Mouse (Mus musculus) left cerebral cortex, postnatal 4 days (tissue): ENCODE results near the gene Pex10. TPM values are rescaled to one million over a fixed set of nuclear protein-coding genes. Genes with fewer than 3 reads are reported as not detected.

ENCODE experiments used
- DNase-seq: peaks from one replicate; pipeline ENCODE4 v3.0.0-alpha.2; 2022
- intact Hi-C: fragments of 180-260 bp; cut with DNase I; formaldehyde crosslinking; loops from one replicate; pipeline ENCODE4 v1.15.1; 2025
- total RNA-seq, 2 experiments: library from RNA; stranded (reverse); gene quantifications; 2 replicates each; pipeline ENCODE4 v1.2.3; 2021

Pex10 gene
- total RNA-seq, 2 experiments from 2014 or later: 12.0 to 13.5 TPM

DNA sequence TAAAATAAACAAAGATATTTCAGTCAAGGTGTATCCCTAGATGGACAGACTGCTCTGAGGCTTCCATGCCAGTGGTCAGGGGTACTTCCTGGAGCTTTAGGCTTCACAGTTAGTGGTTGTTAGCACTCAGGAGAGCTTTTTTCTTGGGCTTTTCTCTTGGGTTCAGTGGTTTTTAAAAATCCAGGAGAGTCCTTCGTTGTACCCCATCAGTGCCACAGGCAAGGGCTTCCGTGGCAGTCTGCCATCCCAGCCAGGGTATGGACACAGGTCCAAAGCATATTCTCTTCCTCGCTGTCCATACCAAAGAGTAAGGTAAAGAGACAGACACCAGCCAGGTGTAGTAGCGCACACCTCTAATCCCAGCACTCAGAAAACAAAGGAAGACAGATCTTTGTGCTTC, 23.3 kb downstream of the Pex10 start:
- intact Hi-C loops: no loop called here
- no peak for DNase-seq

DNA sequence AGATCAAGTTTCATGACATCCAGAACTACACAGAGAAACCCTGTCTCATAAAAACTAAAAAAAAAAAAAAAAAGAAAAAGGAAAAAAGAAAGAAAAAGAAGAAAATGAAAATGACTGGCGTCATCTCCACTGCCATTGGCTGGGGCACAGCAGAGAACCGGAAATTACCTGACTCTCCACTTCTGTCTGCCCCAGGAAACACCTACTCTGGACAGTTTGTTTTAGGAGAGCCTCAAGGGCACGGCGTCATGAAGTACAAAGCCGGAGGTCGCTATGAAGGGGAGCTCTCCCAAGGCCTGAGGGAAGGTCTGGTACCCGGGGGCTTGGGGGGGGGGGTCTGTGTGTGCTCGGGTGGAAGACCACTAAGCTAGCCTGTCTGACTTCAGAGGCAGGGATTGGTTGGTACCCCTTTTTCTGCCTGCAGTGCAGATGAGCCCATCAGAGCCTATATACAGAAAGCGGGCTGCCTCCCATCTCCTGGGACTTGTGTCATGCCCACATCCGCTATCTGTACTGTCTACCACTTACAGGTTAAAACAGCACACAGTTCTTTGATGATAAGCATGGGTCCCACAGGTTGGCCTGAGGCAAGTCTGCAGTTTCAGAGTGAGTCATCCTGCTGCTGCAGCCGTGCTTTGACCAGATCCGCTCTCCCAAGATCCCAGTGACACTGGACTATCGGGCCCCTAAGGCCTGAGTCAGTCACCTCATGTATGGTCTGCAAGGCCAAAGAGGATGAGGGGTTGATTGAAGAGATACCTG, 24.1 kb downstream of the Pex10 start:
- intact Hi-C loops: no loop called here
- no peak for DNase-seq

DNA sequence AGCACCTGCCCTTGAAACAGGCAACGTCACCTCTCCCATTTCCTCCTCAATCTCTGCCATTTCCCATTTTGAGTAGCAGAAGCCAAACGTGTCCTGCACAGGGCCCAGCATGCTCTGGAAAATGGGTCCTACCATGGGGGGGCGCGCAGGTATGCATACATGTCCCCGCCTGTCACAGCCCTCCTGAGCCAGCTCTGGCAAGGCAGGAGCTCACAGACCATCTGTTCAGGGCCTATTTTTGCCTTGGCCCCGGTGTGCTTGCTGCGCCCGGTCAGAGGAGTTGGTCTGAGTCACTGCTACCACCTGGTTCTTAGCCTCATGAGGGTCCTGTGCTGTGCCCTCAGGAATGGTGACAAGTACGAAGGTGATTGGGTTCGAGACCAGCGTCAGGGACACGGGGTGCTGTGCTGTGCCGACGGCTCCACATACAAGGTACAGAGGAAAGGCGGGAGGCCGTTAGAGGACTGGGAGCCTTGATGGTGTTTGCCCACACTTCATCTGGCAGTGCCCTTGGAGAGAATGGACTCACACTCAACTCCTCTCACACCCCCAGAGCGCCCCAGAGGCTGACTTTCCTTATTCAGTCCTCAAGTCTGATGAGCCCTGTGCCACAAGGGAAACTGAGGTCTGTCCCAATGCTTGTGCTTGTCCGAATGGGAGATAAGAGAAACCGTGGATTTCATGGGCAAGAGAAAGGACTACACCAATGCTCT, 26.1 kb downstream of the Pex10 start:
- intact Hi-C loops: no loop called here
- DNase-seq: no peak

DNA sequence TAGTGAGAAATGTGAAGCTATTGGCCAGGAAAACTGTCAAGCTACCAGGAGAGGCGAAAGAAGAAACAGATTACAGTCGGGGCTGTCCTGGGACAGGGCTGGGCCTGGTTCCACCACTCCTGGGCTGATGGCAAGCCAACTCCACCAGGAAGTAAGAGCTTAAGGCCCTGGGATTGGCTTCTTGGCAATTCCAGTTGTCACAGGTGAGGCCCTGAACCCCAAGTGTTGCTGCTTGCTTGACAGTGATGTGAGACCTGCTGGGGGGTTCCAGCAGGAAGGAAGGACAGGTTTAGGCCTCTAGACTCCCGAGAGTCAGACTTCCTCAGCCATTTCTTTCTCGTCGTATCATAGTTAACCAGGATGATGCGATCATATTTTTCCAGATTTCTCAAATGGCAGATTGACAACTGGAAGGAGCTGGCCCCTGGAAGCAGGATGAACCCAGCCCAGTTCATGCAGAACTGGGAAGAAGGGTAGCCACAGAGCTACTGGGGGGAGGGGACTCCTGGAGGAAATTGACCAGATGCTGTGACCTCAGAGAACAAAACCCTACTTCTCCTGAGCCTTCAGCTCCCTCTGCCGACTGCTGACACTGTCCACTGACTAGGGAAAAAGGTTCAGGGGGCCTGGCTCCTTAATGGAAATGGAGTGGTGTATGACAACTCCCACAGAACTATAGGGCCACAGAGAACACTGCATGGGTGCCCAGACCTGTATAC, 26.8 kb downstream of the Pex10 start:
- no peak for DNase-seq
- intact Hi-C loops: no loop called here

DNA sequence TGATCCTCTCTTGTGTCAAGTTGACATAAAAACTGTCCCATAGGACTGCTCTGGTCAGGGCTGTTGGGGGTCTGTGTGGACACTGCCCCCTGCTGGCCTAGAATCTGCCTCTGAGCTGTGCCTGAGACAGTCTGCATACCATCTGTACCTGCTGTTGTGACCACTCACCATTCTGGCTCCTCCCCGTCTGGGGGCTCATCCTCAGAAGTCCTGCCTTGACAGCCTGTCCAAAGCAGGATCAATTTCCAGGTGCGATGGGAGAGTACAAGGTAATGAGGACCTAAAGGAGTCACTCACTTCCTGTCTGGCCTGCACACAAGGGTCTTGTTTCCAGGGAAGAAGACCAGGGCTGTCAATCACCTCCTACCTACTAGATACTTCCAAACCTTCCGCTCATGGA, 27.7 kb downstream of the Pex10 start:
- peak; percentile 44 for DNase-seq
- intact Hi-C loops: no loop called here

DNA sequence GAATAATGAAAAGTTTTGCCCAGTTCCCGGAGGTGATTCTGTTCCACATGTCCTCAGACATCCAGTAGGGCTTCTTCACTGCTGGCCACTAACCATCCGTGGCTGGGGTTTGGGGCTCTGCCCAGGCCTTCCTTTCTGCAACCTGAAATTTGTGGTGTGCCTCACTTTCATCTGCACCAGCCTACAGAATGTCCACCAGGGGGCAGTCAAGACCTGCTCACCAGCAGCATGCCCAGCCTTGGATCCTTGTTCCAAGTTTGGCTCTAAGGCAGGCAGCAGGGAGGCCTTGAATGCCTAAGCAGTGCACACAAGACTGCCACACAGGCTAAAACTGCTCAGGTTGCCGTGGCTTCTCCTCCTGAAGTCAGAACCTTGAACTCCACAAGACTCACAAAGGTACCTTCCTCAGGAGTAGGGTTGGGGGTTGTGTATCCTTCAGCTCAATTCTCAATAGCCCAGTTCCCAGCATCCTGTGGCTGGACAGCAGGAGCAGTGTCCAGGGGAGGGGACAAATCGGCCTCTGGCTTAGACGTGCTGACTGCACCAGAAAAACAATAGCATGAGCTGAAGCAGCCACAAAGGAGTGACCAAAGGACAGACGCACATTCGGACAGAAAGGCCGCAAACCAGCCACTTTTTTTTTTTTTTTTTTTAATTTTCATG, 28.6 kb downstream of the Pex10 start:
- intact Hi-C loops: loop anchor here (1.0 kb wide), 1 partner anchor 154 kb away; the partner anchor contains the start of gene Faap20
- peak; percentile 92 for DNase-seq

DNA sequence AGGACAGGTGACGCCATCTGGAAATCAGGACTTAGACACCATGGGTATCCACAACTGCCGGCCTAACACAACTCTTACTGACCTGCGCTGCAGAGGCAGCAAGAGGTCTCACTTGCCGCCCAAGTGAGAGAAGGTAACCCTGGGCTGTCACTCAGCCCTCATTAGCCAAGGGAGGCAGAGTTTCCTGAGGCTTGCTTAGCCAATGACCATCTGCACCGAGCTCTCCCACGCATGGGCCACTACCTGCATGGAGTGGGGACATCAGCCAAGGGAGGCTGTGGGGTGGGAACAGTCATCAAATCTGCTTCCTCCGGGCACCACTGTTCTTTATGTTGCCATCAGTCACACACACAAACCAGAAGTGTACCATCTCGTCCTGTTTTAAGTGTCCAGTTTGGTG, 29.2 kb downstream of the Pex10 start:
- no peak for DNase-seq
- intact Hi-C loops: loop anchor here (1.0 kb wide), 1 partner anchor 153 kb away; the partner anchor contains the start of gene Faap20

DNA sequence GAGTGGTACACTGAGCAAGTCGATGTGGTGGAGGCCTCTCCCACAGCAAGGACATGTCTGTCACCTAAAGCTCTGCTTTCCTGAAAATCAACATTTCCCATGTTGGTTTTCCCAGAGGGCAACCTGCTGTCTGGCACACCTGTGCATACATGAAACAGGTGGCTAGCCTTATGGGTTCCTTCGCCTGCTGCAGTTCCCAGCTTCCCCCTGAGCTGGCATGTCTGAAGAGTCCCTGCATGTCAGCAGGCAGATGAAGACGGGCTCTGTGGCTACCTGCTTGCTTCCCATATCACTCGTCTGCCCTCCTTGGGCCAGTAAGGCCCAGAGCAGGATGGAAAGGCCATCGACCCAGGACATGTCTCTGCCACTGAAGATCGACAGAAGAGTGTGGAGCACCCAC, 30.6 kb downstream of the Pex10 start:
- DNase-seq: no peak
- intact Hi-C loops: no loop called here

DNA sequence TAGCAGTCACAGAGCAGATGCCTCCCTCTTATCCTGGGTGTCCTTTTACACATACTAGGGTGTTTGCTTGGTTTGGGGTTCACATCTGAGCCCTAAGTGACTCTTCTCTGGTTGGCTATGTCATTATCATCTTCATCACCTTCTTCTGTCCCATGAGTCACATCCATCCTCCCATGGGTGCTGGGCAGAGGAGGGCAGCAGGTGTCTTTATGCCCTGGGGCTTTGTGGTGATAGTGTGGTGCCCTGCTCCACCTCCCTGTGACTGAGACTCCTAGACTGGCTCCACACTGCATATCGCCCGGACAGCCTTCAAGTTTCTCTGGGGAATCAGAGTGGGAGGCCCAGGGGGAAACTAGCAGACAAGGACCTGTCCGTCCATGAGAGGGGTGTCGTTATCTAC, 31.8 kb downstream of the Pex10 start:
- no peak for DNase-seq
- intact Hi-C loops: no loop called here

DNA sequence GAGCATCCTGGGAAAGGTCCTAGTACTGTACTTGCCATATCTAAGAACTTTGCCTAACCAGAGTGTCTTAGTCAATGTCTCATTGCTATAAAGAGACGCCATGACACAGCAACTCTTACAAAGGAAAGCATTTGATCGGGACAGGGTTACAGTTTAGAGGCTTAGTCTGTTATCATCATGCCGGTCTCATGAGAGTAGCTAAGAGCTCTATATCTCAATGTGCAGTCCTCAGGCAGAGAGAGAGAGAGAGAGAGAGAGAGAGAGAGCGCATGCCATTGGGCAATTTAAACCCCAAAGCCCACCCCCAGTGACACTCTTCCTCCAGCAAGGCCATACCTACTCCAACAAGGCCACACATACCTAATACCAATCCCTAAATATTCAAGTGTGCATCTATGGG, 41.1 kb downstream of the Pex10 start:
- DNase-seq: no peak
- intact Hi-C loops: no loop called here

DNA sequence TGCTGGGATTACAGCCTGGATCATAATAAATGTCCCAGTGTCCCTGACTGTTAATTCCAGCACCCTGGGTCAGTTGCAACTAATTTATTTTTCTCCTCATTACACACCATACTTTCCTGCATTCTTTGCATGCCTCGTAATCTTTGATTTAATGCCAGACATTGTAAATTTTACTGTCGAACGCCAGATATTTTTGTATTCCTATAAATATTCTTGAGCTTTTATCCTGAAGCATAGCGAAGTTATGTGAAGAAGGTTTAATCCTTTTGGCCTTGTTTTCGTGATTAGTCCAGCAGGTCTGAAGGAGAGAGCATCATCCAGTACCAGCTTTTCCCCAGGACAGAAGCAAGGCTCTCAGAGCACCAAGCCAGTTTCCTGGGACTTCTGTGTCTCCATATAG, 42.7 kb downstream of the Pex10 start:
- intact Hi-C loops: no loop called here
- DNase-seq: no peak

DNA sequence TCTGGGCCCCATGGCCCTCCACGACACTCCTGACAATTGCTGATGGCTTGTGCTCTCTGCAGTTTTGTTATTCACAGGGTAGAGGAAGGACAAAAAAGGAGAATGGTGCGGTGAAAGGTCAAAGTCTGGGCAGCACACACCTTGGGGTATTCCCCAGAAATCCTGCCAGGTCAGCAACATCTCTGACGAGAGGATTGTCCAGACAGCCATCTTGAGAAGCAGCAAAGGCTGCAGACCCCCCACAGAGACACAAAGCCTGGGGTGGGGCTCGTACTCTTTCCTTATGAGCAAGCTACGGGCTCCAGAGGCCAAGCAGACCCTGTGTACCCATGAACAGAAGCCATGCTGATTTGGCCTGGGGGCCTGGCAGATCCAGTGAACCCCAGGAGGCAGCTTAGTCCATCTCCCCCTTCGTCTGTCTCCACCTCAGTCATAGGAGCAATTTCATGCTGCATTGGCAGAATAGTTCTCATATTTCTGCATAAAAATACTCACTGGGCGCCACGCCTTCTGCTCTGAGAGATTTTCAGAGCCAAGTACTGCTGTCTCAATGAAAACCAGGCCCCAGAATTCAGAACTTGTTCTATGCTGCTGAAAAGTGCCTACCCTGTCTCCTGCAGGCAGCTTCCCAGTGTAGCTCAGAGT, 47.1 kb downstream of the Pex10 start:
- intact Hi-C loops: no loop called here

DNA sequence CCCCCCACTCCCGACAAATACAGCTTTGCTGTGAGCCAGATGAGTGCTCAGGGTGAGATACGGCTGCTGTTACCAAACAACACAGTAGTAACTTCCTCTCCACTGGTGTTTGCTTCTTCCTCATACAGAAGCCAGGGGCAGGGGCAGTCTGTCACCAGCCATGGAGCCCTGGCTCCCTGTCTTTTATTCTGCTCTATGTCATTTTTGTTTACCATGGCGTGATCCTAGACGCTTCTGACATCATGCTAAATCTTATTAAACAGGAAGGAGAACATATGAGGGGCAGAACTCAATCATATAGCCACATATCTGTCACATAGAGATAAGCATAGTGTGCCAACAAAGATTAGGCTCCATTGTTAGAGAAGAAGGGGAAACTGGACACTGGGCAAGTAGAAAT, 49.8 kb downstream of the Pex10 start:
- intact Hi-C loops: no loop called here

More for the DNA sequence above, 47.1 kb downstream of the Pex10 start:
- no peak for DNase-seq

DNA sequence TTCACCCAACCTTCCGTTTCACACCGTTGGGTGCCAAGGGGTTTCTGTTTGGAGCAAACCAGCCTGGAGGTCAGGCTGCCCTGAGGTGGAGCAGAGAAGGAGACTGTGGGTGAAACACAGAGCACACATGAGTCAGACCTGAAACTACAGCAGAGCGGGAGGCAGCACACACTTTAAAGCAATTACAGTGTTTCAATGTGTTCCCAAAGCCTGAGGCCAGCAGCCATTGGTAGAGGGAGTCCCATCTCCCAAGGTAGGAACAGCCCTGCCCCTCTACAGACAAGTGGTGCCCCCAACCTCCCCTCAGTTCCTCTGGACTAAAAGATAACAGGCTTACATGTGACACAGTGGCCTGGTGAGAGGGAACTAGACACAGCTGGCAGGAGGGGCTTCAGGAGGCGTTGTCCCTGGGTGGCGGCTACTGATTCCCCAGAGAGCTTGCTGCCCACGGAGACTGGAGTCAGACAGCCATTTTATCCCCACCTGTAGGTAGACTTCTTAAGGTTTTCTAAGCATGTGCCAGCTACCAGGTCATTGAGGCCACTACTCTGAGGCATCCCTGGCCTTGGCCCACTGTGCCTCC, 50.7 kb downstream of the Pex10 start:
- DNase-seq: no peak
- intact Hi-C loops: no loop called here

More for the DNA sequence above, 49.8 kb downstream of the Pex10 start:
- DNase-seq: no peak

DNA sequence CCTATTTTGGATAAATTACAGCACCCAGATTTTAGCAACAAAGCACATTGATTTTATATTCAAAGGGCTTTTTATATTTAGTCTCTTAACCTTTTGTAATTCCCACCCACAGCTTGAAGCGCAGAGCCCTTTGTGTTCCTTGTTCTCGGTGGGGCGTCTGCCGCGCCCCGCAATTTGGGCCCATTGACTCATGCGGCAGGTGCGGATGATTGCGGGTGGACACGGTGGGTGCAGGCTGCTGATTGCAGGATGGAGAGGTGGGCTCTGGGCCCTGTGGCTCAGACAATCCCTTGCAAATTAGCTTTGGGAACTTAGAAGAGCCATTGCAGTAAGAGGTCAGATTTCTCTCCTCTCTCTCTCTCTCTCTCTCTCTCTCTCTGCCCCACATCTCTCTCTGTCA, 51.5 kb downstream of the Pex10 start:
- intact Hi-C loops: no loop called here
- no peak for DNase-seq

DNA sequence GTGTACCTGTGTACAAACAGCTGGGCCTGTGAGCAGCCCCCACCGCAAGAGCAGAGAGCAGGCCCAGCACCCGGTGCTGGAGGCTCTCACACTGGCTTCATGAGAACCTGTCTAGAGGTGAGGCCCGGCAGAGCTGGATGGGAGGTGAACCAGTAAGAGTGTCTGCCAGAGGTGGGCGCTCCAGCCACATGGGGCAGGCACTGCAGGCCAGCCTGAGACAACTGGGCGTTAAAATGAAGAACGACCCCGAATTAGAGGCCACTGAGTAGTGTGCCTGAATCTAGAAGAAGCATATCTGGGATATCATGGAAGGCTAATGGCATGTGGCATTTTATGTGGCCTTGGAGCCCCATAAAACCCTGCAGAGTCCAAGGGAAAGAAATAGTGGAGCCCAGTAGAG, 53.2 kb downstream of the Pex10 start:
- intact Hi-C loops: no loop called here
- DNase-seq: no peak

DNA sequence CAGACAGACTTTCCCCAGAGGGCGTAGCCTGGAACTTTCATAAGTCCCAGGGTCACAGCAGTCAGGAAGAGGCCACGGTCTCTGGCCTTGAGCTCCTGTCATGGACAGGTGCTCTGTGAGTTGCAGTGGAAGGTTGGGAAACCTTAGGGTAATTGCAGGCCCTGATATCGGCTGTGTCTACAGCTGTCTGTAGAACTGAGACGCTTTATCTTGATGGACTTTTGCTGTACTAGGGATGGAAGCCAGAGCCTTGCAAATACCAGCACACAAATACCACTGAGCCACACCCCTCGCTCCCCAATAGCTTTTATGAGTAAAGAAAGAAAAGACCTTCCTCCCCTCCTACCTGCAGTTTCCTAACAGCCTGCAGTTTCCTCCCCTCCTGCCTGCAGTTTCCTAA, 53.8 kb downstream of the Pex10 start:
- DNase-seq: no peak
- intact Hi-C loops: no loop called here

DNA sequence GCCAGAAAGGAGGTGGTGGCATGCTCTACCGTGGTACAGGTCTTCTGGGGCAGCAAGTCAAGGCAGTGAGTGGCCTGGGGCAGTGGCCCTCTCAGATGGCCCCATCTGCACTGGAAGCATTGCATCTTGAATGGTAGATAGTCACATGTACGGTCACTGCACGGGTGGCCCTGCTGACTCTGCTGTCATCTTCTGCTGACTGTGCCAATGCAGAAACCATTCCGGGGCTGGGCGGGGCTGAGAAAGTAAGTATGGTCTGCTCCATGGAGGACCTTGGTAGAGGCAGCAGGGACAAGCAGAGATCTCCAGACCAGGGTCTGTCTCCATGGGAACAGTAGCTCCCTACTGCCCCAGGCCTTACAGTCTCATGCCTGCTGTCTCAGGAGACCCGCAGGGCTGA, 54.4 kb downstream of the Pex10 start:
- DNase-seq: no peak
- intact Hi-C loops: no loop called here
